Mouse (Mus musculus) gastrocnemius, adult 2 months (tissue): Measurements from ENCODE around the gene Foxp1. TPM values are rescaled to one million over a fixed set of nuclear protein-coding genes. Genes with fewer than 3 reads are reported as not detected.

ENCODE experiments used
- DNase-seq: peaks from one replicate; pipeline ENCODE4 v3.0.0; 2022
- H3K27ac ChIP-seq: fragments of 200-600 bp; 2 replicates; pipeline ENCODE4 v1.8.1; 2022; ENCODE audit warnings: mild to moderate bottlenecking
- H3K4me3 ChIP-seq: fragments of 200-600 bp; 2 replicates; pipeline ENCODE4 v1.8.1; 2022; ENCODE audit warnings: mild to moderate bottlenecking, moderate library complexity
- CTCF ChIP-seq: fragments of 200-600 bp; IDR thresholded peaks from 2 replicates; pipeline ENCODE4 v1.8.1; 2022; ENCODE audit warnings: antibody characterized with exemption, mild to moderate bottlenecking, moderate library complexity
- intact Hi-C: fragments of 180-260 bp; cut with DNase I; formaldehyde crosslinking; loops from one replicate; pipeline ENCODE4 v1.15.1; 2025
- total RNA-seq, 2 experiments: library from RNA; stranded (reverse); gene quantifications; 2 replicates each; pipeline ENCODE4 v1.2.3; 2021

The Foxp1 gene
- total RNA-seq, 2 experiments from 2014 or later, result 17.4 to 20.9 TPM

DNA sequence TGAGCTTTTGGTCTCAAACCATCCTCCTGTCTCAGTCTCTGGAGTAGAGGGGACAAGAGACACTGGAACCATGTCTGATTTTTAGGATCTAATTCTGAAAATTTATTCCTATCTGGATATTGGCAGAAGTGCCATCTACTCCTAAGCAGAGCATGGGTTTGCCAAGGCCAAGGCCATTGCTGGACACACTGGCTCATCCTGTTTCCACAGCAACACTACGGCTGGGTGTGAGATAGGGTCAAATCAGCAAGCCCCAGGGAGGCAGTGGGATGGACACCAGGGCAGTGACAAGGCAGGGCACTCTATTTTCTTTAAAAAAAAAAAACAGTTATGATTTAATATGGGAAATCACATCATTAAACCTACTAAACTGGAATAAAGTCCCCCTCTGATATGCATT is 405.1 kb downstream of the Foxp1 start:
- DNase-seq, result no peak
- no peak overlapping the region for H3K4me3 ChIP-seq
- H3K27ac ChIP-seq, result no peak overlapping the region
- intact Hi-C loops, result no loop called here
- no peak for TF ChIP-seq CTCF

DNA sequence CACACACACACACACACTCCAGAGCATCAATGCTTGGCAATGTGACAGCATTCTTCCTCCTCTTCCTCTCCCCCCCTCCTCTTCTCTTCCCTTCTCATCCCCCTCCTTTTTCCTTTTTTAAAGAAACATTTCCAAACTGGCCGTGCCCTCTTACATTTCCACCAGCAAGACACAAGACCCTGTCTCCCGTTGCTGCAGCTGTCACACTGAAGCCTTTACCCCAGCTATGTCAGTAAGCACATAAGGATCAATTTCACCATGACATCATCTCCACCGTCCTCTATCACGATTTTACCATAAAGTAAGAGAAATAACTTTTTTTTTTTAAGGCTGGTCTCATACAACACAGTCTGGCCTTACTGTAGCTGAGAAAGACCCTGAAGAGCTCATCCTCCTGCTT is 410.7 kb downstream of the Foxp1 start:
- H3K4me3 ChIP-seq, result no peak overlapping the region
- no peak overlapping the region for H3K27ac ChIP-seq
- DNase-seq, result no peak
- TF ChIP-seq CTCF, result no peak
- intact Hi-C loops, result no loop called here

DNA sequence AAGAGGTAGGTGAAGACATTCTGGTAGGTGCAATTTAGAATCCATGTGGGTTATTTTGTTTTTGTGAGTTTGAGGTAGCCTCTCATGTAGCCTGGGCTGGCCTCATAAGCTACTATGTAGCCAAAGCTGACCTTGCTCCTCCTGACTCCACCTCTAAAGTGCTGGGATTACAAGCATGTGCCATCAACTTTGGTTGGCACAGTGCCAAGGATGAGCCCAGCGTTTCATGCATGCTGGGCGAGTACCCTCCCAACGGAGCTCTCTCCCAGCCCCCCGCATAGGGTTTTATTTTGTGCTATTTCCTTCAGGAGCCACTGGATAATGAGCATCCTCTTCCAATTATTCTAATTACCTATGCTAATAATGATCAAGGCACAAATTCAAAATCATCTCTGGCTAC is 414.1 kb downstream of the Foxp1 start:
- H3K4me3 ChIP-seq, result no peak overlapping the region
- TF ChIP-seq CTCF, result no peak
- no peak overlapping the region for H3K27ac ChIP-seq
- no peak for DNase-seq
- intact Hi-C loops, result no loop called here

DNA sequence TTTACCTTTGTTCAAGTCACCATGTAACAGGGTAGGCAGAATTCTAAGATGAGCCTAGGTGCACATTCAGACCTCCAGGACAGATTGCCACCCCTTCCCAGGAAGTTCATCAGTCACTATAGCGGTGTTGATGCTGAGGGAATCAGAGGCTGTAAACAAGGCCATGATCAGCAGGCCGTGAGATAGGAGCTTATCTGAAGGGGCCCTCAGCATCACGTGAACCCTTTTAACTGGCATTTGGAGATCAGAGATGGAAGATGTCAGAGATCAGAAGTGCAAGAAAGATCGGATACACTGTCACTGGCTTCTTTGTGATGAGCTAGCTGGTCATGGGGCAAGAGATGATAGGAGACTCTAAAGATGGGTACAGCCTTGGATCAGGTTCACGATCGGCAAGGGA is 414.8 kb downstream of the Foxp1 start:
- no peak for TF ChIP-seq CTCF
- no peak overlapping the region for H3K4me3 ChIP-seq
- intact Hi-C loops, result no loop called here
- H3K27ac ChIP-seq, result no peak overlapping the region
- no peak for DNase-seq

DNA sequence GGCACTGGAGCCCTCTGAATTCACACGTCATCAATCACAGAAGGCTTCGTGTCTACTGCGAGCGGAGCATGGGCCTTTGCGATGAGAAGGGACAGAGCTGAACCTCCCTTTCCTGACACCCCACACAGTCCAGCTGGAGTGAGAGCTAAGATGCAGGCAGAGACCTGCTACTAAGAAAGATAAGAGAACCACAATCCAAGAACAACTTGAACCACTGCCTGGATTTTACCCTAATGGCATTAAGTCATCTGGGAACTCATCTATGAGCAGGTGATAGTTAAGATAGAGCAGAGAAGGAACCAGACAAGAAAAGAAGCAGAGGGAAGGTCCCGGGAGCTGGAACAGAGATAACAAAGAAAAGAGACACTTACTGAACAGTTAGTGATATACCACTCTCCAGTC is 415.4 kb downstream of the Foxp1 start:
- H3K27ac ChIP-seq, result no peak overlapping the region
- no peak overlapping the region for H3K4me3 ChIP-seq
- intact Hi-C loops, result no loop called here
- TF ChIP-seq CTCF, result no peak
- DNase-seq, result no peak

- Histone ChIP-seq H3K27ac (no peak overlapping the region), H3K4me3 (no peak overlapping the region)
- DNase-seq, result no peak
- no peak for TF ChIP-seq CTCF
- intact Hi-C loops, result no loop called here
These were observed 416.5 kb downstream of the Foxp1 start for GRCm38 (mm10) chr6:99105979-99106378.

GRCm38 (mm10) chr6:99104446-99104845 is 418.1 kb downstream of the Foxp1 start:
- no peak for DNase-seq
- no peak overlapping the region for H3K27ac ChIP-seq
- intact Hi-C loops, result no loop called here
- TF ChIP-seq CTCF, result no peak
- H3K4me3 ChIP-seq, result no peak overlapping the region

DNA sequence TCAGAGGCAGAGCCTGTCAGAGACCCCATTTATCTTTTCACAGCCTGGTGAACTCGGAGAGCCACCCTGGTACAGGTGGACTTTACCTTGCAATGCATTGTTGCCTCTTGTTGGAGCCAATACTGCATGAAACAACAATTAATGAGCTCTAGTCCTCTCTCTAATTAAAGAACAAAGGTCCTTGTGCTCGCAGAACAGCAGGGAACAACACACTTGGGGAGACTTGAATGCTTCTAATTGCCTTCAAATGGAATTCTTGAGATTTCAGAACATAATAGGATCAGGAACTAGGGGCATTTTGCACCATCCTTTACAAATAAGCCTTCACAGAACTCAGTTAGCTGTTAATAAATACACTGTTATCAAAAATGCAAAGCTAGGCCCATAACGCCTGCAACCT is 418.6 kb downstream of the Foxp1 start:
- no peak for DNase-seq
- Histone ChIP-seq H3K4me3 (no peak overlapping the region), H3K27ac (no peak overlapping the region)
- no peak for TF ChIP-seq CTCF
- intact Hi-C loops, result no loop called here

DNA sequence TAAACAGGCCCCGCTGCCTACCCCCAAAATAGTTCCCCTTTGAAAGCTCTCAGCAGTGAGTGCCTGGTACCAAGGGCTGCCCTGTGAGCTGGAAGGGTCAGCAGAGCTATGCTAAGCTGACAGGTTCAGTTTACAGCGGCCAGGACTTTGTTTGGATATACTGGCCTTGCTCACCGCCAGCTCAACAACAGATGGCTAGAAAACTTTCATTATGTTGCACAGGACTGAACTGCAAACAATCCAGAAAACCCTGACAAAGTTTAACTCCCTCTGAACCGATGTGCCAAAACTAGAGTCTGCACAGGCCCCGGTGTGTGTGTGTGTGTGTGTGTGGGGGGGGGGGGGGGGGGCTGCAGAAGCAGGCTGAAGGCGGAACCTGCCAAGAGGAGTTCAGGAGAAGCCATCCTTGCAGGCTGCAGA is 421.0 kb downstream of the Foxp1 start:
- peak overlapping the region; percentile 41 for H3K4me3 ChIP-seq
- no peak for TF ChIP-seq CTCF

DNA sequence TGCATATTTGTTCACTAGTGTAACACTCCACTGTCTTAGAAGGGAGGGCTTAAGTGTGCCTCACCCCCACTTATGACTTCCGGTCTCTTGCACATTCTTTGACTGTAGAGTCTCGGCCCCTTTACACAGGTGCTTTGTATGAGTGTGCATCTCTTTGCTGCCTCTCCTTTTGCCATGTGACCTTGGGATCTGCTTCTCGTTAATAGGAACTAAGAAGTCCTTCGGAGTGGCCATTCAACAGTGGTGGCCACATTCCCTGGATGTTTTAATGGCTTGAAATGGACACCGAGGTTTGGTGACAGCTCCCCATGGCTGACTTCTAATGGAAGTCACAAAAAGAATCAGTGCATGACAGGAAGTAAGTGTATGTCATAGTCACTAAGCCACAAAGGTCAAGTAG is 422.2 kb downstream of the Foxp1 start:
- intact Hi-C loops, result no loop called here
- TF ChIP-seq CTCF, result no peak
- H3K4me3 ChIP-seq, result no peak overlapping the region
- no peak for DNase-seq
- H3K27ac ChIP-seq, result 0 out of 2 replicates have a peak overlapping the region, but pooled peaks have one; percentile 81

More for the DNA sequence above, 421.0 kb downstream of the Foxp1 start:
- intact Hi-C loops, result no loop called here
- DNase-seq, result peak; percentile 45
- peak overlapping the region; percentile 81 for H3K27ac ChIP-seq

GRCm38 (mm10) chr6:99099781-99100180 is 422.7 kb downstream of the Foxp1 start:
- H3K27ac ChIP-seq, result no peak overlapping the region
- intact Hi-C loops, result no loop called here
- no peak for TF ChIP-seq CTCF
- DNase-seq, result no peak
- H3K4me3 ChIP-seq, result no peak overlapping the region

DNA sequence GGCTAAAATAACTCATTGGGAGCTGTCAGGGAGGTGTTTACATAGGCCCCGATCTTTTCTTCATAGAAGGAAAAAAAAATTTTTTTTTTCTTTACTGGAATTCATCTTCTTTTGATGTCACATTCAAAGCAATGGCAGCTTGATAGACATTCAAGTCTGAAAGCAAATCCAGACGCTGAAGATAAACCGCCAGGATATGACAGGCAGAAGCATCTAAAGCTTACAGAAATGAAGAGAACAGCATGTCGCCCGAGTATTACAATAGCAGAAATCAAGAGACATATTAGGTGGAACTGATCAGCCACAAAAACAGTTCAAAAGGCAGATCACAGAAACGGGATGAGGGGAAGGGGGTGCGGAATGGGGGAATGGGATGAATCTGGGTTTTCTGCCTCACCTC is 425.3 kb downstream of the Foxp1 start:
- no peak for DNase-seq
- Histone ChIP-seq H3K27ac (no peak overlapping the region), H3K4me3 (no peak overlapping the region)
- no peak for TF ChIP-seq CTCF
- intact Hi-C loops, result no loop called here

GRCm38 (mm10) chr6:99096776-99097166 is 425.8 kb downstream of the Foxp1 start:
- Histone ChIP-seq H3K27ac (no peak overlapping the region; the same call in 1 of the 2 replicates), H3K4me3 (no peak overlapping the region)
- no peak for TF ChIP-seq CTCF
- no peak for DNase-seq
- intact Hi-C loops, result no loop called here

DNA sequence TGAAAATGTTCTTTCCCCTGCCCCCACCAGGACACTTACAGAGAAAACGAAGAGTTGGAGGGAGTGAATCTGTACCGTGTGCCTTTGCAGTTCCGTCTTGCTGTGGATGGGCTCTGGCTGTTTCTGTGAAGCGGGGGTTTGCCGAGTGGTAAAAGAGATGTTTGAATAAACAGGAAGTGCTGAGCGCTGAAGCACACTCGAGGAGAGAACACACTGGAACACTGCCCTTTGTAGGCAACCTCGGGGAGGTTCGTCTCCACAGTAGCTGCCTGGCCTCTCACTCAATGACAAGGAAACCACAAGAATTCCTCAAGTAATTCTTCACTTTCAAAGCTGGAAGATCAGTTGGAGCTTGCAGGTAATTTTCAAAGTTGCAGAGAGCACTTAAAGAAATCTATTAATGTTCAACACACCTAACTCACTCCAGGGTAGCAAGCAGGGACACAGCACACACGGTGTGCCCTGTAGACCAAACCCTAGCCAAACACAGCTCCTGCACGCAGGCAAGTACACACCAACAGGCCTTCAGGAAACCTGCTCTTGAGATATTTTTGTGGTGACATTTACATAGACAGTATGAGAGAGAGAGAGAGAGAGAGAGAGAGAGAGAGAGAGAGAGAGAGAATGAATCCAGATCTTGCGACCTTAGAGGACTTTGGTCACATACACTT is 426.3 kb downstream of the Foxp1 start:
- Histone ChIP-seq H3K4me3 (peak overlapping the region; percentile 67), H3K27ac (peak overlapping the region; percentile 86)
- peak; percentile 45 for DNase-seq
- intact Hi-C loops, result no loop called here
- no peak for TF ChIP-seq CTCF
